Mouse (Mus musculus) forebrain, embryonic 11.5 days (tissue): ENCODE measurements at regions not wholly inside any gene's neighbourhood (a gene's known extent, or its start where the extent isn't known, plus 50 kb on each side); places are given as distances from the start of the nearest gene placed in this dataset.

Experiments used
- ATAC-seq: fragments of 200-750 bp; cut with Nextera tagmentation; replicated peaks from 2 replicates; pipeline ENCODE4 v1.8.0; 2017; ENCODE audit warnings: moderate TSS enrichment; ENCODE audit not compliant: low FRiP score
- DNase-seq: peaks from one replicate; pipeline ENCODE4 v3.0.0-alpha.2; 2017; ENCODE audit warnings: low spot score
- H3K27ac ChIP-seq: fragments of 300-500 bp; sonication (generic); 2 replicates; pipeline ENCODE4 v1.5.1; 2014; ENCODE audit warnings: low read depth, low read length
- H3K27me3 ChIP-seq: fragments of 300-500 bp; sonication (generic); 2 replicates; pipeline ENCODE4 v1.6.1; 2014; ENCODE audit warnings: mild to moderate bottlenecking, low read length, mixed read lengths; ENCODE audit not compliant: control insufficient read depth, insufficient read depth
- H3K36me3 ChIP-seq: fragments of 300-500 bp; sonication (generic); 2 replicates; pipeline ENCODE4 v1.6.1; 2014; ENCODE audit warnings: mild to moderate bottlenecking, low read length, moderate library complexity, mixed read lengths; ENCODE audit not compliant: control insufficient read depth, insufficient read depth
- H3K4me1 ChIP-seq: fragments of 300-500 bp; sonication (generic); replicated peaks from 2 replicates; pipeline ENCODE4 v1.6.1; 2014; ENCODE audit warnings: low read length, mixed read lengths; ENCODE audit not compliant: control insufficient read depth, insufficient read depth
- H3K4me2 ChIP-seq: fragments of 300-500 bp; sonication (generic); 2 replicates; pipeline ENCODE4 v1.6.1; 2014; ENCODE audit warnings: low read depth, mild to moderate bottlenecking, low read length, moderate library complexity, mixed read lengths; ENCODE audit not compliant: severe bottlenecking
- H3K4me3 ChIP-seq: fragments of 300-500 bp; sonication (generic); 2 replicates; pipeline ENCODE4 v1.5.1; 2014; ENCODE audit warnings: low read depth, low read length
- H3K9ac ChIP-seq: fragments of 300-500 bp; sonication (generic); 2 replicates; pipeline ENCODE4 v1.6.1; 2014; ENCODE audit warnings: low read length
- H3K9me3 ChIP-seq: fragments of 300-500 bp; sonication (generic); 2 replicates; pipeline ENCODE4 v1.6.1; 2016; ENCODE audit warnings: low read length, mixed read lengths; ENCODE audit not compliant: control insufficient read depth
- WGBS: fragments of 180-500 bp; shearing (Covaris S2); extraction: QIAGEN DNeasy Blood & Tissue Kit; methylation state at CpG from one replicate; pipeline ENCODE4 v1.1.7; 2014; 5-methylcytosine and 5-hydroxymethylcytosine counted together

- no peak overlapping the region for H3K9ac ChIP-seq
- no peak overlapping the region for H3K27ac ChIP-seq
- H3K4me3 ChIP-seq: no peak overlapping the region
- H3K36me3 ChIP-seq: no peaks in the 10 kb centered on the region
- H3K27me3 ChIP-seq: no peaks in the 10 kb centered on the region
- DNase-seq (no peak), ATAC-seq (no peak)
- no peaks in the 10 kb centered on the region for H3K9me3 ChIP-seq
- no peaks in the 10 kb centered on the region for H3K4me1 ChIP-seq
- no peak overlapping the region for H3K4me2 ChIP-seq
Measured at GRCm38 (mm10) chr2:116236731-116237130, 171.1 kb upstream of the Meis2 start.

- no peak overlapping the region for H3K4me2 ChIP-seq
- no peak for ATAC-seq
- no peaks in the 10 kb centered on the region for H3K4me1 ChIP-seq
- WGBS: 81% methylated on average over 1 of the region's 1 CpGs
- no peak overlapping the region for H3K27ac ChIP-seq
- H3K27me3 ChIP-seq: no peaks in the 10 kb centered on the region
- H3K4me3 ChIP-seq: no peak overlapping the region
- H3K9me3 ChIP-seq: no peaks in the 10 kb centered on the region
- no peak for DNase-seq
- no peak overlapping the region for H3K9ac ChIP-seq
- no peaks in the 10 kb centered on the region for H3K36me3 ChIP-seq
Measured at GRCm38 (mm10) chr2:116232793-116233192, 167.2 kb upstream of the Meis2 start.

GRCm38 (mm10) chr2:116216418-116216817, 150.8 kb upstream of the Meis2 start:
- no peak for ATAC-seq
- peak; percentile 61 for DNase-seq

GRCm38 (mm10) chr2:116201248-116202223, 135.9 kb upstream of the Meis2 start:
- H3K36me3 ChIP-seq: no peaks in the 10 kb centered on the region
- 0 out of 2 replicates have a peak, but pooled peaks have one; percentile 21 for ATAC-seq
- DNase-seq: no peak
- H3K27ac ChIP-seq: no peak overlapping the region
- H3K27me3 ChIP-seq: no peaks in the 10 kb centered on the region
- no peak overlapping the region for H3K4me3 ChIP-seq
- H3K4me1 ChIP-seq: no peaks in the 10 kb centered on the region
- H3K9ac ChIP-seq: no peak overlapping the region
- no peak overlapping the region for H3K4me2 ChIP-seq
- 85% methylated on average over 14 of the region's 14 CpGs for WGBS
- no peaks in the 10 kb centered on the region for H3K9me3 ChIP-seq

More at GRCm38 (mm10) chr2:116216418-116216817, 150.8 kb upstream of the Meis2 start:
- no peak overlapping the region for H3K9ac ChIP-seq
- no peaks in the 10 kb centered on the region for H3K27me3 ChIP-seq
- whole genome bisulfite sequencing: 84% methylated on average over 7 of the region's 7 CpGs
- H3K4me2 ChIP-seq: no peak overlapping the region
- H3K9me3 ChIP-seq: no peaks in the 10 kb centered on the region
- H3K27ac ChIP-seq: no peak overlapping the region
- no peak overlapping the region for H3K4me3 ChIP-seq
- H3K36me3 ChIP-seq: no peaks in the 10 kb centered on the region
- H3K4me1 ChIP-seq: no peaks in the 10 kb centered on the region

- DNase-seq (no peak), ATAC-seq (no peak)
- no peak overlapping the region for H3K9ac ChIP-seq
- no peaks in the 10 kb centered on the region for H3K36me3 ChIP-seq
- no peaks in the 10 kb centered on the region for H3K9me3 ChIP-seq
- no peak overlapping the region for H3K4me3 ChIP-seq
- no peaks in the 10 kb centered on the region for H3K4me1 ChIP-seq
- WGBS: 80% methylated on average over 5 of the region's 5 CpGs
- no peaks in the 10 kb centered on the region for H3K27me3 ChIP-seq
- no peak overlapping the region for H3K27ac ChIP-seq
- no peak overlapping the region for H3K4me2 ChIP-seq
Measured at GRCm38 (mm10) chr2:116200795-116201194, 135.2 kb upstream of the Meis2 start.

GRCm38 (mm10) chr2:116181861-116182260, 116.2 kb upstream of the Meis2 start:
- 80% methylated on average over 11 of the region's 11 CpGs for WGBS

GRCm38 (mm10) chr2:116177155-116177554, 111.5 kb upstream of the Meis2 start:
- no peaks in the 10 kb centered on the region for H3K36me3 ChIP-seq
- H3K4me1 ChIP-seq: no peaks in the 10 kb centered on the region
- WGBS: 93% methylated on average over 3 of the region's 3 CpGs
- ATAC-seq: no peak
- H3K9me3 ChIP-seq: no peaks in the 10 kb centered on the region
- no peak overlapping the region for H3K4me3 ChIP-seq
- no peak overlapping the region for H3K27ac ChIP-seq
- no peak overlapping the region for H3K4me2 ChIP-seq
- DNase-seq: no peak
- no peaks in the 10 kb centered on the region for H3K27me3 ChIP-seq
- H3K9ac ChIP-seq: no peak overlapping the region

More at GRCm38 (mm10) chr2:116181861-116182260, 116.2 kb upstream of the Meis2 start:
- H3K27me3 ChIP-seq: no peaks in the 10 kb centered on the region
- no peaks in the 10 kb centered on the region for H3K36me3 ChIP-seq
- H3K9me3 ChIP-seq: no peaks in the 10 kb centered on the region
- no peak for DNase-seq
- no peak overlapping the region for H3K4me3 ChIP-seq
- ATAC-seq: no peak
- H3K27ac ChIP-seq: no peak overlapping the region
- no peaks in the 10 kb centered on the region for H3K4me1 ChIP-seq
- H3K4me2 ChIP-seq: no peak overlapping the region
- H3K9ac ChIP-seq: no peak overlapping the region

- Histone ChIP-seq H3K36me3 (no peaks in the 10 kb centered on the region), H3K27me3 (no peaks in the 10 kb centered on the region), H3K4me1 (no peaks in the 10 kb centered on the region), H3K9ac (no peak overlapping the region), H3K4me3 (no peak overlapping the region), H3K9me3 (no peaks in the 10 kb centered on the region), H3K27ac (no peak overlapping the region), H3K4me2 (no peak overlapping the region)
- no peak for ATAC-seq
- DNase-seq: no peak
- WGBS: 93% methylated on average over 16 of the region's 16 CpGs
Measured at GRCm38 (mm10) chr2:116165871-116166770, 100.5 kb upstream of the Meis2 start.
